In the genomic region with DNA sequence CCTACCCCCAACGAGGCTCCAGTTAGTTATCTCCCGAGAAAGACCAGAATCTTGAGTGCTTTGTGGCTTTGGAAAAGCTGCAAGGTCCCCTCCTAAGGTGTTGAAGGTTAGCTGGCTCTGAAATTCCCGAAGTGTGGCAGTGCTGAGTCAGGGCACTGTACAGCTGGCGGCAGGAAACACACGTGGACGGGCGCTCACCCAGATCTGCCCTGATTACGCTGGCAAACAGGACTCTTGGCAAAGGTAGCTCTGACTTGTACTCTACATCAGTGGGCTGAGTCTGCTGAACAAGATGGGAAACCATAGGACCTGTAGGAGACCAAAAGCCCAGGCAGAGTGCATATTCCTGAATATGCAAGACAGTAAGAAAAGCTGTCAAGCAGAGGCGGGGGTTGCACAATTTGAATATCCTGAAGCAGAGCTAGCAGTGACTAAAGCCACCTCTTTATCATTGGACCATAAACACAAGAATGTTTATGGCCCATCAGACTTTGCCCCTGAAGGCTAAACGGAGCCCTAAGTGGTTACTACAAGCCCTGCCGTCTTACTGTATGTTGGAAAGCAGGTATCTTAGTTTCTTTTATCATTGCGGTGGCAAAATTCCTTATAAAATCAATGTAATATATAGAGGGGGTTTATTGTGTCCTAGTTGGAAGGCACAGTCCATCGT, we compare ENCODE assay signal across 9 mouse cellular contexts.
DNase-seq lines count a peak whose midpoint lies in the region; ATAC-seq lines count a peak whose summit lies in the region.
"Had no signal": no experiment of that assay in that cellular context is flagged by ENCODE, and none has a peak within 500 bp of the region (broad histone marks: within the 10 kb centered on the region; RNA-seq: fewer than 3 reads in every experiment).

No protein-coding gene starts in this region.

- peaks cover 49% of the 10 kb centered on the region for H3K4me1 ChIP-seq in heart, embryonic 13.5 days
- H3K4me1 ChIP-seq in limb, embryonic 10.5 days: no peaks in the 10 kb centered on the region; the same call in 1 of the 2 replicates

- 0 out of 2 replicates have a peak overlapping the region, but pooled peaks have one; percentile 47 for H3K9ac ChIP-seq in heart, embryonic 13.5 days

- no peaks in the 10 kb centered on the region for H3K36me3 ChIP-seq in heart, embryonic 13.5 days
- peaks cover 13% of the 10 kb centered on the region for H3K36me3 ChIP-seq in limb, embryonic 10.5 days

- no peaks in the 10 kb centered on the region for H3K27me3 ChIP-seq in heart, embryonic 13.5 days (replicated peaks)
- H3K27me3 ChIP-seq in limb, embryonic 10.5 days (ENCODE audit: low read depth, poor library complexity, severe bottlenecking): no peaks in the 10 kb centered on the region
- H3K27me3 ChIP-seq: megakaryocyte, embryonic 14.5 days had no signal

- no peak for ATAC-seq in heart, embryonic 13.5 days (ENCODE audit: extremely low read depth, insufficient number of reproducible peaks, low FRiP score, low TSS enrichment)
- no peak for ATAC-seq in granulocyte monocyte progenitor cell, adult 5-6 weeks (replicated peaks; ENCODE audit: poor library complexity, severe bottlenecking)
- ATAC-seq in CD4-positive, CD25-positive, alpha-beta regulatory T cell, adult 4 months: no peak

- DNase-seq in lung, adult 18-20 months: peak; percentile 11 to 23
- DNase-seq in lung, postnatal 10 days: no peak
- DNase-seq in cerebellum, postnatal 36 days: peak; percentile 10 to 13
- DNase-seq in kidney, postnatal 10 days: peak; percentile 67
- DNase-seq in limb, embryonic 10.5 days (ENCODE audit: low spot score): no peak

- H3K27ac ChIP-seq in heart, embryonic 13.5 days (replicated peaks): no peak overlapping the region
- H3K27ac ChIP-seq in limb, embryonic 10.5 days: no peak overlapping the region

- no peak overlapping the region for H3K4me3 ChIP-seq in heart, embryonic 13.5 days
- H3K4me3 ChIP-seq in limb, embryonic 10.5 days: no peak overlapping the region
- H3K4me3 ChIP-seq: megakaryocyte, embryonic 14.5 days had no signal

- 42% methylated on average over 13 of the region's 13 CpGs for WGBS in heart, embryonic 13.5 days
- 68% methylated on average over 13 of the region's 13 CpGs for WGBS in limb, embryonic 10.5 days

- H3K9me3 ChIP-seq in heart, embryonic 13.5 days: no peaks in the 10 kb centered on the region
- no peaks in the 10 kb centered on the region for H3K9me3 ChIP-seq in limb, embryonic 10.5 days (replicated peaks)

- peak overlapping the region; percentile 34 for H3K4me2 ChIP-seq in heart, embryonic 13.5 days

Comparison
In these comparisons a context has a peak if more than half of its experiments do, and no peak if none do; other contexts are left out.
1. DNase-seq: peak in lung, adult 18-20 months (2 of 2), cerebellum, postnatal 36 days (2 of 2) and kidney, postnatal 10 days (single experiment); none in lung, postnatal 10 days (single experiment) and limb, embryonic 10.5 days (single experiment).